15 mouse cellular contexts compared by ENCODE assay signal in genomic region chr2:139609662-139610291, GRCm38 (mm10).
A peak's percentile ranks its signal among the peaks of the same experiment; 100 is the strongest.
DNase-seq lines count a peak whose midpoint lies in the region; ATAC-seq lines count a peak whose summit lies in the region.
"Had no signal": no experiment of that assay in that cellular context is flagged by ENCODE, and none has a peak within 500 bp of the region (broad histone marks: within the 10 kb centered on the region; RNA-seq: fewer than 3 reads in every experiment).

No protein-coding gene starts in this region.

- H3K27ac ChIP-seq in kidney, embryonic 15.5 days, result peak overlapping the region; percentile 48
- H3K27ac ChIP-seq in hindbrain, embryonic 10.5 days, result peak overlapping the region; percentile 60; the same call in 1 of the 2 replicates
- peak overlapping the region; percentile 33 for H3K27ac ChIP-seq in limb, embryonic 15.5 days
- no peak overlapping the region; the same call in 1 of the 2 replicates for H3K27ac ChIP-seq in neural tube, embryonic 15.5 days (replicated peaks)
- H3K27ac ChIP-seq: heart, embryonic 15.5 days; stomach, embryonic 15.5 days had no signal

- no peak overlapping the region for H3K4me3 ChIP-seq in kidney, embryonic 15.5 days (replicated peaks)
- no peak overlapping the region for H3K4me3 ChIP-seq in hindbrain, embryonic 10.5 days
- H3K4me3 ChIP-seq in limb, embryonic 15.5 days, result no peak overlapping the region
- H3K4me3 ChIP-seq in neural tube, embryonic 15.5 days (replicated peaks), result no peak overlapping the region
- H3K4me3 ChIP-seq: heart, embryonic 15.5 days; stomach, embryonic 15.5 days had no signal

- ATAC-seq in kidney, embryonic 15.5 days (replicated peaks; ENCODE audit: low FRiP score), result peak; percentile 5; the same call in 1 of the 2 replicates
- ATAC-seq in limb, embryonic 15.5 days (ENCODE audit: insufficient number of reproducible peaks, low FRiP score, low TSS enrichment, low read depth), result no peak
- ATAC-seq in neural tube, embryonic 15.5 days (ENCODE audit: low FRiP score), result 0 out of 2 replicates have a peak, but pooled peaks have one; percentile 56

- peaks cover 34% of the 10 kb centered on the region for H3K4me1 ChIP-seq in kidney, embryonic 15.5 days
- peaks cover 44% of the 10 kb centered on the region for H3K4me1 ChIP-seq in hindbrain, embryonic 10.5 days (replicated peaks)
- peaks cover 40% of the 10 kb centered on the region for H3K4me1 ChIP-seq in limb, embryonic 15.5 days
- peaks cover 33% of the 10 kb centered on the region for H3K4me1 ChIP-seq in neural tube, embryonic 15.5 days
- H3K4me1 ChIP-seq: heart, embryonic 15.5 days; stomach, embryonic 15.5 days had no signal

- no peak for DNase-seq in kidney, adult 11 months
- peak; percentile 20 for DNase-seq in hindbrain, embryonic 10.5 days (ENCODE audit: low spot score)
- DNase-seq in layer of hippocampus, postnatal 25 days (ENCODE audit: extremely low spot score in 1 of 2, low spot score in 1 of 2), result no peak
- DNase-seq in right cerebral cortex, adult 2 months (ENCODE audit: low spot score in 2 of 2), result no peak
- DNase-seq in left cerebral cortex, adult 9 months (ENCODE audit: low spot score in 2 of 2), result no peak
- DNase-seq: adrenal gland, postnatal 36 days; cerebellum, adult 8-10 months; lung, embryonic 14.5 days; right cerebral cortex, postnatal 25 days had no signal

- no peak overlapping the region for H3K9ac ChIP-seq in kidney, embryonic 15.5 days
- H3K9ac ChIP-seq in limb, embryonic 15.5 days, result no peak overlapping the region
- H3K9ac ChIP-seq in neural tube, embryonic 15.5 days (replicated peaks), result no peak overlapping the region
- H3K9ac ChIP-seq: heart, embryonic 15.5 days; lung, embryonic 14.5 days; stomach, embryonic 15.5 days had no signal

- H3K9me3 ChIP-seq in kidney, embryonic 15.5 days (replicated peaks), result no peaks in the 10 kb centered on the region
- no peaks in the 10 kb centered on the region for H3K9me3 ChIP-seq in hindbrain, embryonic 10.5 days
- no peaks in the 10 kb centered on the region for H3K9me3 ChIP-seq in limb, embryonic 15.5 days
- no peaks in the 10 kb centered on the region for H3K9me3 ChIP-seq in neural tube, embryonic 15.5 days (replicated peaks)
- H3K9me3 ChIP-seq: G1E; heart, embryonic 15.5 days; stomach, embryonic 15.5 days had no signal

- WGBS in kidney, embryonic 15.5 days, result 23% methylated on average over 8 of the region's 8 CpGs
- 17% methylated on average over 8 of the region's 8 CpGs for WGBS in hindbrain, embryonic 10.5 days
- 16% methylated on average over 8 of the region's 8 CpGs for WGBS in limb, embryonic 15.5 days
- WGBS in neural tube, embryonic 15.5 days, result 19% methylated on average over 8 of the region's 8 CpGs

- no peaks in the 10 kb centered on the region for H3K36me3 ChIP-seq in kidney, embryonic 15.5 days
- no peaks in the 10 kb centered on the region for H3K36me3 ChIP-seq in hindbrain, embryonic 10.5 days
- H3K36me3 ChIP-seq in limb, embryonic 15.5 days, result no peaks in the 10 kb centered on the region
- H3K36me3 ChIP-seq in neural tube, embryonic 15.5 days, result no peaks in the 10 kb centered on the region
- H3K36me3 ChIP-seq: G1E; heart, embryonic 15.5 days; stomach, embryonic 15.5 days had no signal

- peak overlapping the region; percentile 39 for H3K4me2 ChIP-seq in kidney, embryonic 15.5 days
- peak overlapping the region; percentile 24 for H3K4me2 ChIP-seq in limb, embryonic 15.5 days
- H3K4me2 ChIP-seq in neural tube, embryonic 15.5 days, result 0 out of 2 replicates have a peak overlapping the region, but pooled peaks have one; percentile 2
- H3K4me2 ChIP-seq: heart, embryonic 15.5 days; lung, embryonic 14.5 days; stomach, embryonic 15.5 days had no signal

- H3K27me3 ChIP-seq in kidney, embryonic 15.5 days, result 0 out of 2 replicates have a peak, but pooled peaks cover 3% of the 10 kb centered on the region
- H3K27me3 ChIP-seq in hindbrain, embryonic 10.5 days (ENCODE audit: insufficient read depth, poor library complexity, severe bottlenecking), result peaks cover 5% of the 10 kb centered on the region; the same call in 1 of the 2 replicates
- no peaks in the 10 kb centered on the region for H3K27me3 ChIP-seq in limb, embryonic 15.5 days
- H3K27me3 ChIP-seq in neural tube, embryonic 15.5 days (replicated peaks), result no peaks in the 10 kb centered on the region
- H3K27me3 ChIP-seq: stomach, embryonic 15.5 days had no signal
